Mouse (Mus musculus) cerebellum, postnatal 25 days (tissue): ENCODE results near the gene Zbtb44.
"Not testable (repeated sequence)": the region's sequence is repeated elsewhere in the genome, so short reads cannot be mapped to it uniquely, and the experiment has no call there.

Source experiments
- DNase-seq, 2 experiments: peaks; one replicate each; pipeline ENCODE4 v3.0.0; 2021; ENCODE audit warnings: mixed read lengths in 2 of 2

The Zbtb44 gene

GRCm38 (mm10) chr9:31030532-31031413 lies at the start of gene Zbtb44:
Zbtb44 (plus strand) TSS chr9:31030644.
- no peak for DNase-seq

GRCm38 (mm10) chr9:30985782-30986181 lies 44.7 kb upstream of the Zbtb44 start:
- no peak for DNase-seq

- DNase-seq: no peak
These were observed 37.3 kb upstream of the Zbtb44 start for GRCm38 (mm10) chr9:30993106-30993505.

- DNase-seq: no peak
These were observed 33.6 kb upstream of the Zbtb44 start for GRCm38 (mm10) chr9:30996590-30997562.

GRCm38 (mm10) chr9:31000641-31001040 lies 29.8 kb upstream of the Zbtb44 start:
- no peak for DNase-seq

GRCm38 (mm10) chr9:31002528-31002927 lies 27.9 kb upstream of the Zbtb44 start:
- DNase-seq: no peak

- no peak for DNase-seq
These were observed 21.1 kb upstream of the Zbtb44 start for GRCm38 (mm10) chr9:31009334-31009733.

- DNase-seq: no peak
These were observed 20.4 kb upstream of the Zbtb44 start for GRCm38 (mm10) chr9:31010040-31010439.

GRCm38 (mm10) chr9:31010749-31011148 lies 19.7 kb upstream of the Zbtb44 start:
- no peak for DNase-seq

GRCm38 (mm10) chr9:31011533-31011932 lies 18.9 kb upstream of the Zbtb44 start:
- no peak for DNase-seq

- no peak for DNase-seq
These were observed 17.8 kb upstream of the Zbtb44 start for GRCm38 (mm10) chr9:31012674-31013073.

- no peak for DNase-seq
These were observed 17.0 kb upstream of the Zbtb44 start for GRCm38 (mm10) chr9:31013415-31013814.

GRCm38 (mm10) chr9:31017616-31018015 lies 12.8 kb upstream of the Zbtb44 start:
- DNase-seq: no peak

GRCm38 (mm10) chr9:31018158-31018557 lies 12.3 kb upstream of the Zbtb44 start:
- DNase-seq: no peak

GRCm38 (mm10) chr9:31018705-31019104 lies 11.7 kb upstream of the Zbtb44 start:
- DNase-seq: no peak

- DNase-seq: no peak
These were observed 2.2 kb upstream of the Zbtb44 start for GRCm38 (mm10) chr9:31028251-31028650.

GRCm38 (mm10) chr9:31029751-31030511 lies 513 bp upstream of the Zbtb44 start:
- DNase-seq: peak; percentile 97 to 99

GRCm38 (mm10) chr9:31031414-31031843 lies 985 bp downstream of the Zbtb44 start:
- no peak for DNase-seq

GRCm38 (mm10) chr9:31032546-31032945 lies 2.1 kb downstream of the Zbtb44 start:
- no peak for DNase-seq

GRCm38 (mm10) chr9:31050208-31050607 lies 19.8 kb downstream of the Zbtb44 start:
- no peak for DNase-seq

- not testable (repeated sequence) for DNase-seq
These were observed 21.1 kb downstream of the Zbtb44 start for GRCm38 (mm10) chr9:31051509-31051908.

- no peak for DNase-seq
These were observed 28.3 kb downstream of the Zbtb44 start for GRCm38 (mm10) chr9:31058723-31059122.

- no peak for DNase-seq
These were observed 40.3 kb downstream of the Zbtb44 start for GRCm38 (mm10) chr9:31070706-31071105.
